Mouse (Mus musculus) bone marrow, adult 2 months (tissue): Measurements from ENCODE around the gene Stab1.

Source experiments
- CTCF ChIP-seq: fragments of 200-500 bp; IDR thresholded peaks from 2 replicates; pipeline ENCODE4 v1.5.1; 2011; ENCODE audit warnings: low read length, control low read depth; ENCODE audit not compliant: control insufficient read depth, insufficient read depth
- POLR2A ChIP-seq: fragments of 200-500 bp; IDR thresholded peaks from 2 replicates; pipeline ENCODE4 v1.6.1; 2011; ENCODE audit warnings: low read depth, mild to moderate bottlenecking, control low read depth, low read length, borderline replicate concordance; ENCODE audit not compliant: control insufficient read depth

DNA sequence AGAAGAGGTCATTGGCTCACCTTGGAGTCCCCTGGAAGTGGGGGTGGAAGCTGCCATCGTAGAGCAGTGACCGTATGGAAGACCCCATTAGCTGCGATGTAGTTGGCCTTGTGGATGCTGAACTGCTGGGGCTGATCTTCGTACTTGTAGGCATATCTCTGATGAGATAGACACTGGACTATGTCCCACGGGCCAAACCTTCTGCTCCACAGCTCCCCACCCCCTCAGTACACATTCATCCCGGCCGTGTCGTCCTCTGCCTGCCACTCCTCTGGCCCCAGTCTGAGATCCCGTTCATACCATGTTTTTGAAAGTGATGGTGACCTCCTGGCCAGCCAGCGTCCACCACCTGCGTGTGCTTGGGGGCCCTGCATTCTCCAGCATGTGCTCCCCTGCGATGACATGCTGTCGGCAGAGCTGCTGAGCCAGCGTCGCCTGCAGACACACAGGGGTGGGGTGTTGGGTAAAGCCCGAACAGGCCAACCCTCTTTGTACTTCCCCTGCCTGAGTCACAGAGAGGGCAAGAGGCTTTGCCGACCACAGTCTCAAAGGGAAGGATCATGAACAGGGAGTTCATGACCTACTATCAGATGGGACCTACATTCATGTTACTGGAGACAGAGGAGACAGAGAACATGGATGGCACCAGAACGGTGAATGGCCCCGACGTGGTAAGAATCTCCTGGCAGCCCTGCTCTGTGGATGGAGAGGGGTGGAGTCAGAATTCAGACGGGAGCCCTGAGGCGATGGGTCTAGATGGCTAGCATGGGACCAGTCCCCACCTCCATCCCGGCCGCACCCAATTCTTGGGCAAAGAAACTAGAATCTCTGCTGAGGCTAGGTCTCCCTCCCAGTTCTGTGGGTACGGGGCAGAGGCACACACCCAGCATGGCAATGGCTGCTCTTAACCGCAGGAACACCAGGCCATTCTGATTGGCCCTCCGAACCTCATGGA, 8.0 kb downstream of the Stab1 start:
- no peak for TF ChIP-seq CTCF
- no peak for TF ChIP-seq POLR2A
